Mouse (Mus musculus) CH12F3 (cell line): ENCODE measurements around the gene Rell1.

ENCODE experiments used
- in situ Hi-C: fragments of 300-500 bp; cut with MboI; formaldehyde crosslinking; loops from 2 replicates; pipeline ENCODE4 v1.14.3; 2020; ENCODE audit warnings: low sequenced_read_pairs

Rell1 gene

GRCm38 (mm10) chr5:63968443-63969415 lies at the start of gene Rell1:
TSS of gene Rell1 (minus strand) at chr5:63968897.
- in situ Hi-C loops = no loop called here

- in situ Hi-C loops = no loop called here
Measured at GRCm38 (mm10) chr5:64012596-64013366, 44.1 kb upstream of the Rell1 start.

GRCm38 (mm10) chr5:64006548-64006947 lies 37.9 kb upstream of the Rell1 start:
- in situ Hi-C loops = no loop called here

DNA sequence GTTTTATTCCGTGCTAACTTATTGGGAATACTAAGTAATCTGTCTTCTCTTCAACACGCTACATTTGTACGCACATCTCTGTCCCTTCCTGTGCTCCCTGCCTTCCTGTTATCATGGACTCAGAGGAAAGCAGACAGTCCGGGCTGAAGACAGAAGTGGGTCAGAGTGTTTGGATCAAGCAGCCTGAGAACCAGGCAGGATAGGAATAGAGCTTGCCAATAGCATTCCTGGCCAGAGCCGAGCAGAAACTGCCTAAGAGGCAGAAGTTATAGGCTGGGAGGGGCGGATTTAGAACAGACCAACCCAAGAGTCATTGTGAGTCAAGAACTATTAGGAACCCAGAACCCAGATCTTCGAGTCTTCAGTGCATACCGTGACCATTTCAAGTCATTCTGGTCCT lies 34.6 kb upstream of the Rell1 start:
- in situ Hi-C loops = no loop called here

DNA sequence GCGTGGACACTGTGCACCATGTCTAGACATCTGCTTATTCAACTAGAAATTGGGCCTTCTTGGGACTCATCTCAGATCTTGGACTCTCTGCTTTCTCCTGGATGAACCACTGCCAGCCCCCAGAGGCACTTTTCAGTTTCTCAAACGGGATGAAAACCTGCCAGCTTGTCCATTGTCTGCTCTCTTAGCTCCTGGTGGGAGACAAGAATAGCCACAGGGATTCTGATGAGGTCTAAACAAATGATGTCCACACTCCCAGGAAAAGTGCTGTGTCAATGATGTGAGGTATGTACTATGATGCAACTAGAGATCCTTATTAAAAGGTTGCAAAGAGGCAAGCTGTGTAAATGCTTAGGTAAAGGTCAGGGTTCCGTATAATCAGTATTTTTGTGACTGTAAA lies 25.2 kb upstream of the Rell1 start:
- in situ Hi-C loops = no loop called here

DNA sequence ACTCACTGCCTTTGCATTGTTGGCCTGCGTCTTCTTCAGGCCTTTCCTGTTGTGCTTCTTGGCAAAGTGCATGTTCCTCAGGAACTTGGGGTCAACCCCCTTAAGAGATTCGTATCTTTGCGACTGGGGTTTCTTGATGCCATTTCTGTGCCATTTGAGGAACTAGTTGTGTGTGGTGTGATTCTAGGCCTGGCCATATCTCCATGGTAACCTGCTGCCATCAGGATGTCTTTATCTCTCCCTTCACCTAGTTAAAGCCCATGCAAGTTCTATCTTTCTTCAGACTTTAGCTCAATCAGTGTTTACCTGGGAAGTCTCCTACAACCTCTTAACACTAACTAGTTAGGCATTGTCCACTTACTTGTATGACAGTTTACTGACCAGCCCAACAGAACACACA lies 22.0 kb upstream of the Rell1 start:
- in situ Hi-C loops = no loop called here

DNA sequence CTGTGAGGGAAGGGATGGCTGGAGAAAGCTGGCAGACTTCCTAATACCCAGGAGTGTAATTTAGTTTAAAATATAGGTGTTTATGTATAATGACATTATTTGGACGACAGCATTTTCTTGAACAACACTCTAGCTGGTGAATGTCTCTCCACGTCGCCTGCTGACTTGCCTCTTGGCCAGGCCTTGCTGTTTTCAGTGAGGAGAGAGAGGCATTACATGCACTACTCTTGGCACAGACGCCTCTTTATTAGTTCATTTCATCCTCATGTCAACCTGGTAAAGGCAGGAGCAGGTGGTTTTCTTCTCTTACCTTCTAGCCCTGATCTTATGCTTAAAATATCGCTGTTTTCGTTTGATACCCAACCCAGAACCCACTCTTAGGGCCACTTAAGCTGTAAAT lies 17.6 kb upstream of the Rell1 start:
- in situ Hi-C loops = no loop called here

- in situ Hi-C loops = no loop called here
Measured at GRCm38 (mm10) chr5:63982296-63982695, 13.6 kb upstream of the Rell1 start.

DNA sequence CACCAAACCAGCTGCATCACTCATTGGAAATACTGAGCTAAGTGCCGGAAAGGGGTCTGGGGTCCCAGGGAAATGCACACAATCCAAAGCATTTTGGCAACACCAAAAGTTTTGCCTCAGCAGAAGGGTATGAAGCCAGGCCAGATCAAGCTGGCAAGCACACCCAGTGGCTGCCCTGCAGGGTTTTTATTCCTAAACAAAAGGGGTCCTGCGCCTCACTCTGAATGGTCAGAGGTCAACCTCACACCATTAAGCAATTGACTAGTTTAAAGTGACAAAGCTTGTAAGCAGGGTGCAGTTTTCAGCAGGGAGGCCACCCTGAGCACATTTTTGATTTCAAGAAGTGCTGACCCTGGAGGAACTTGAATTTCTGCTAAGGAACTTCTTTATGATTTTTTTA lies 2.3 kb upstream of the Rell1 start:
- in situ Hi-C loops = no loop called here

GRCm38 (mm10) chr5:63970281-63970732 lies 1.6 kb upstream of the Rell1 start:
- in situ Hi-C loops = no loop called here

GRCm38 (mm10) chr5:63969476-63970112 lies 897 bp upstream of the Rell1 start:
- in situ Hi-C loops = no loop called here

GRCm38 (mm10) chr5:63967591-63968141 lies 1.0 kb downstream of the Rell1 start:
- in situ Hi-C loops = no loop called here

DNA sequence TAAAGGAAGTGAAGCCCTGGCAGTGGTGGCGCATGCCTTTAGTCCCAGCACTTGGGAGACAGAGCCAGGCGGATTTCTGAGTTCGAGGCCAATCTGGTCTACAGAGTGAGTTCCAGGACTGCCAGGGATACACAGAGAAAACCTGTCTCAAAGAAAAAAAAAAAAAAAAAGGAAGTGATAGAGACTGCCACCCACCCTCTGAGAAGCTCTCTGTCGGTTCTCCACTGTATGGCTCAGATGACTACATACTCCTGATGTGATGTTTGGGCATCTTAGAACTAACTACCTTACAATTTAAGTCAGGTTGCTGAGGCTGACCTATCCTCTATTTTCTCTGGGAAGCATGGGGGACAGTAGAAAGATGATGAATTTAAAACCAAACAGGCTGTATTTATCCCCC lies 2.3 kb downstream of the Rell1 start:
- in situ Hi-C loops = no loop called here

DNA sequence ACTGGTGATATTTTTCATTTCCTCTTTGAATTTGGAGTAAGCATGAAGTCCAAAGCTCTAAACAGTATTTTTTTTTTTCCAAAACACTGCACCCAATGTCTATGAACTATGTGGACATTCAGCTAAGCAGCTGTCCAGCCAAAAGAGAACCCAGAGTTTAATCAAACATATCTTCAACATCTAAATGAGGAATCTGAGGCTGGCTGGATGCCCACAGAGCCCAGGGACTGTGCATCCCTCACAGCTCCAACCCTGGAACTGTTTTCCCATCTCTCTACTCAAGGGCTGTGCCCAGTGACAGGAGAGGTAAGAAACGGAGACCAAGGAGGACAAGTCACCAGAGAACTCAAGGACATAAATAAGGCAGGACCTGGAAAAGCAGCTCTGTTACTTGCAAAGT lies 2.8 kb downstream of the Rell1 start:
- in situ Hi-C loops = no loop called here

DNA sequence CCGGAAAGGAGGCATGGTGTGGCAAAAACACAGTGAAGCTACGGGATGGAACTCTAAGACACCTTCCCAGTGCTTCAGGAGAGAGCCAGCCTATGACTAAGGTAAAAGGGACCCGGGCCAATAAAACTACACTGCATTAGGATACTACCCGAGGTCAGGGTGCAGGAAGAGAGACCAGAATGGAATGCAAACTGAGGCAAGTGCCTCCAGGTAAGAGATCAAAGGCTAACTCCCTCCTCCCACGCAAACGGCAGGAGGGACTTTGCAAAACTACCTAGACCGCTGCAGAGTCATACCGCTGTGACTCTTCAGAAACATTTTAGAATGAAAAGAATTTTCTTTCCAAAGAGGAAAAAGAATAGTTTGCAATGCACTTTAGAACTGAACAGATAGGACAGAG lies 4.1 kb downstream of the Rell1 start:
- in situ Hi-C loops = no loop called here

- in situ Hi-C loops = no loop called here
Measured at GRCm38 (mm10) chr5:63961726-63962125, 7.0 kb downstream of the Rell1 start.

- in situ Hi-C loops = no loop called here
Measured at GRCm38 (mm10) chr5:63960565-63960964, 8.1 kb downstream of the Rell1 start.

DNA sequence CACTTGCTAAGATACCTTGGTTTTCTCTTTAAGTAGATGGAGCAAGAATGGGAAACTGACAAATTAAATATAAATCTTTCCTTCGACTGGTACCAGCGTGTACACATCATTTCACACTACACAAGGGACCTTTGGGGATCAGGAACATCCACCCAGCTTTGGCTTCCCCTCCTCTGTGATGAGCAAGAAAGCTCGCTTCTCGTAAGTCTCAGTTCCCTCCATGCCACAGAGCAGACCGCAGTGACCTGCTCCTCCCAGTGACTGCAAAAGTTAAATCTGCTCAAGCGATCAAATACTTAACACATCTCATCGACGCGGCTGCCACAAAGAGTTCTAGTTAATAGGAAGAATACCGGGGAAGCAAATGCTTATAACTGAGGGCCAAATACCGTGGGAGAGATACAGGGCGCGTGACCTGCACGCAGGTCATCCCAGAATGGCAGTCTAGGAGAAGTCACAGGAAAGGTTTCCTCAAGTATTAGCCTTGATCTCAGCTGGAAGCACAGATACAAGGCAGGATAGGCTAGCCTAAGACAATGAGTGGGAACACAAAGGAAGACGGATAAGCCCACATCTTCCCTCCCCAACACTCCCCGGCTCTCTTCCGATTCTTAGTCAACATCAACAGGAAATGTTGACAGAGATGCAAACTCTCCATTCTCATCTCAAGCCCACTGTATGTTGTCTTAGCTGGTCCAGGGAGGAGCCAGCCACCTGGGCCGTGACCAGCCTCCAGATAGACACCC lies 9.6 kb downstream of the Rell1 start:
- in situ Hi-C loops = no loop called here

DNA sequence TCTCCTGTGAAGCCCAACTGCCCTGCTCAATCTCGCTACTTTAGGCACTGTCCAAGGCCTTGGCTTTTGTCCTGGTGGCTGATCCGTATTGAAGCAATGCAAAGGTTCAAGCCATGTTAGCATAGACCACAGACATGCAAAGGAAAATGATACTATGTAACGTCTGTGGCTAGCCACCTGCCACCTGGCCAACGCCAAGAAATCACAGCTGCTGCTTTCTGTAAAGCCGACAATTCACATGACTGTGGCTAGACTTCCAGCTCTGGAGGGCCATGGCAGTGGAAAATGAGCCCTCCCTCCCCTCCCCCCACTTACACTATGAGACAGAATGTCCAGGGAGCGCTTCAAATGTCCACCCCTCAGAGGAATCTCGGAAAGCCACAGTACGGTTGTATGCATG lies 11.1 kb downstream of the Rell1 start:
- in situ Hi-C loops = no loop called here

- in situ Hi-C loops = no loop called here
Measured at GRCm38 (mm10) chr5:63956411-63956810, 12.3 kb downstream of the Rell1 start.
